Mouse (Mus musculus) ES-Bruce4 (cell line): ENCODE data around the gene Trp53bp1. TPM values are rescaled to one million over a fixed set of nuclear protein-coding genes. Genes with fewer than 3 reads are reported as not detected.

Experiments
- H3K27ac ChIP-seq: 2 replicates; pipeline ENCODE4 v1.5.1; 2012; ENCODE audit warnings: low read length, inconsistent platforms; ENCODE audit not compliant: insufficient read depth
- H3K27me3 ChIP-seq: 2 replicates; pipeline ENCODE4 v1.6.1; 2012; ENCODE audit warnings: mild to moderate bottlenecking, low read length, inconsistent platforms; ENCODE audit not compliant: control insufficient read depth, poor library complexity, insufficient read depth, severe bottlenecking
- H3K36me3 ChIP-seq: 2 replicates; pipeline ENCODE4 v1.6.1; 2012; ENCODE audit warnings: inconsistent platforms, mild to moderate bottlenecking, low read length, moderate library complexity; ENCODE audit not compliant: control insufficient read depth, poor library complexity, insufficient read depth, severe bottlenecking
- H3K4me1 ChIP-seq: one replicate; pipeline ENCODE4 v1.8.1; 2011; ENCODE audit warnings: low read length; ENCODE audit not compliant: control insufficient read depth, insufficient read depth
- H3K4me3 ChIP-seq: 2 replicates; pipeline ENCODE4 v1.5.1; 2011; ENCODE audit warnings: low read depth, mild to moderate bottlenecking, low read length
- H3K9ac ChIP-seq: 2 replicates; pipeline ENCODE4 v1.6.1; 2012; ENCODE audit warnings: low read depth, mild to moderate bottlenecking, inconsistent platforms; ENCODE audit not compliant: poor library complexity, severe bottlenecking
- H3K9me3 ChIP-seq: replicated peaks from 2 replicates; pipeline ENCODE4 v1.6.1; 2012; ENCODE audit warnings: mild to moderate bottlenecking, low read length, inconsistent platforms; ENCODE audit not compliant: control insufficient read depth, poor library complexity, insufficient read depth, severe bottlenecking
- CTCF ChIP-seq: IDR thresholded peaks from one replicate; pipeline ENCODE4 v1.8.1; 2011; ENCODE audit warnings: low read depth, low read length
- EP300 ChIP-seq: IDR thresholded peaks from 2 replicates; pipeline ENCODE4 v1.6.1; 2011; ENCODE audit warnings: low read depth, low read length; ENCODE audit not compliant: insufficient read depth
- POLR2A ChIP-seq: IDR thresholded peaks from one replicate; pipeline ENCODE4 v1.8.1; 2011; ENCODE audit warnings: low read length; ENCODE audit not compliant: insufficient read depth
- polyA plus RNA-seq: library from polyadenylated mRNA; stranded (reverse); fragments of >200 nt; gene quantifications from 2 replicates; pipeline ENCODE4 v1.2.4, GENCODE M21; 2011; ENCODE audit warnings: low read depth; ENCODE audit not compliant: missing spikeins, insufficient read depth, insufficient read length

Gene Trp53bp1
- 76.2 and 101 TPM in 2 replicates for polyA plus RNA-seq

DNA sequence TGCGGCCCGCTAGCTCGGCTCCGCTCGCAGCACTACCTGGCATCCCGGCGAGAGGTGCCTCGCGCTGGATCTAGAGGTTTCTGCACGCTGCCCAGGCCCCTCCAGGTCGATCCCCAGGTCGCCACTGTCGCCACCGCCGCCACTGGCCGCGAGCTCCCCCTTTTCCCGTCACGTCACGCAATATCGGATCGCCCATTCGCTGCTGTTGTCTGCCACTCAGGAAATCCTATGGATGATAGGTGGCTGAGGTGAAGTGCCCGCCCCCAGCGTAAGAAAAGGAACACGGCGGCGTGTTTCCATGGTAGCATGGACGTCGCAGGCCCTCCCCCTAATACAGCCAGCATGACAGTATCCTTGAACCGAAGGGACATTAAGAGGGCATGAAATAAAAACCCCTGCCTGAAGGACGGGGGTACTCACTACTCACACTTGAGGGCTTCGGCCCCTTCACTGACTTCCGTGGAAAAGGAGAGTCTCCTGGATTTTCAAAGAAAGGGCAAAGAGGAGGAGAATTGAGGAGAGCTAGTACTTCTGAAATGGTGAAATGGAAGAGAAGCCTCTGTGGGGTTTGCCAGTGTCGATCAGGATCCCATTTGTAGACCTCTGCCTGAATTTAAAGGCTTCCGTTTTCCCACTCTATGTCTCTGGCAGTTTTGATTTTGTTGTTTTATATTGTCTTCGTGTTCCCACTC lies at the start of gene Trp53bp1:
Trp53bp1 (minus strand) TSS at position 172 of the 692 bp plus-strand sequence.
- peak within 1 kb of the TSS; percentile 76 for H3K9ac ChIP-seq

DNA sequence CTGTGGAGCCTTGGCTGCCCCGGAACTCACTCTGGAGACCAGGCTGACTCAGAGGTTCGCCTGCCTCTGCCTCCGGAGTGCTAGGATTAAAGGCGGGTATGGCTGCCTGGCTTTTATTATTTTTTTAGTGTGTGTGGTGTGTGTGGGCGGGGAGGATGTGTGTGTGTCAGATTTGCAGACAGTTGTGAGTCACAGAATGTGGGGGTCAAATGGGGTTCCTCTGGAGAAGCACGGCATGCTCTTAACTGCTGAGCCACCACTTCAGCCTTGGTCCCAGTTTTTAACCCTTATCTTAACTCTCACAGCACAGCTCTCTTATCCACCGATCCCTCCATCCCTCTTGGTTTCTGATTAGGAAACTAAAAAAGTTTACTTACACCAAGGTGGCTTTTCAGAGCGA lies 45.1 kb upstream of the Trp53bp1 start:
- Histone ChIP-seq H3K4me3 (no peak overlapping the region), H3K36me3 (no peaks in the 10 kb centered on the region), H3K27ac (no peak overlapping the region), H3K4me1 (no peaks in the 10 kb centered on the region), H3K27me3 (no peaks in the 10 kb centered on the region), H3K9me3 (no peaks in the 10 kb centered on the region), H3K9ac (no peak overlapping the region)
- TF ChIP-seq POLR2A (no peak), CTCF (no peak), EP300 (no peak)

More for the DNA sequence above, at the start of gene Trp53bp1:
- H3K27me3 ChIP-seq = peaks cover 2% of the 10 kb centered on the region; the same call in 1 of the 2 replicates
- no peak for TF ChIP-seq EP300
- no peak for TF ChIP-seq CTCF
- no peak for TF ChIP-seq POLR2A
- no peaks in the 10 kb centered on the region for H3K4me1 ChIP-seq
- peaks cover 18% of the 10 kb centered on the region for H3K36me3 ChIP-seq
- H3K9me3 ChIP-seq = no peaks in the 10 kb centered on the region
- no peak within 1 kb of the TSS for H3K27ac ChIP-seq
- H3K4me3 ChIP-seq = peak within 1 kb of the TSS; percentile 92

DNA sequence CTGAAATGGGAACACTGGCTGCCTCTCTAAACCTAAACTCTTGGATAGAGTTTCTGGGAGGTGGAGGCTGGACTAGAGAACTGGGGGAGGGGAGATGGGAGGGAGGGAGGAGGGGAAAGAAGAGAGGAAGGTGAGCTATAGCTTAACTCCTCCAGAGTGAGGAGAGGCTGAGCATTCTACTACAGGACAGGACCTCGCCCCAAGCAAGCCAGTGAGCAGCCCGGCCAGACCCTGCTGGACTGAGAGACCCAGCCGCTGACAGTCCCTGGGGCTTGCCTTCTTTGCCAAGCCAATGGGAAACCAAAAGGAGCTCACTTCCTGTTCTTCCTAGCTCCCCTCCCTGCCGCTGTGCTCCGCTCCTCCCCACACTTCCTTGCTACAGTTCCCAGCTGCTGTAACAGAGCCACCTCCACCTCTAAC lies 37.8 kb upstream of the Trp53bp1 start:
- H3K4me3 ChIP-seq = peak overlapping the region; percentile 16; the same call in 1 of the 2 replicates
- H3K9me3 ChIP-seq = no peaks in the 10 kb centered on the region
- no peaks in the 10 kb centered on the region for H3K27me3 ChIP-seq
- no peak overlapping the region for H3K27ac ChIP-seq
- no peaks in the 10 kb centered on the region for H3K36me3 ChIP-seq
- H3K4me1 ChIP-seq = no peaks in the 10 kb centered on the region
- no peak for TF ChIP-seq CTCF
- no peak for TF ChIP-seq POLR2A
- no peak for TF ChIP-seq EP300
- no peak overlapping the region for H3K9ac ChIP-seq

DNA sequence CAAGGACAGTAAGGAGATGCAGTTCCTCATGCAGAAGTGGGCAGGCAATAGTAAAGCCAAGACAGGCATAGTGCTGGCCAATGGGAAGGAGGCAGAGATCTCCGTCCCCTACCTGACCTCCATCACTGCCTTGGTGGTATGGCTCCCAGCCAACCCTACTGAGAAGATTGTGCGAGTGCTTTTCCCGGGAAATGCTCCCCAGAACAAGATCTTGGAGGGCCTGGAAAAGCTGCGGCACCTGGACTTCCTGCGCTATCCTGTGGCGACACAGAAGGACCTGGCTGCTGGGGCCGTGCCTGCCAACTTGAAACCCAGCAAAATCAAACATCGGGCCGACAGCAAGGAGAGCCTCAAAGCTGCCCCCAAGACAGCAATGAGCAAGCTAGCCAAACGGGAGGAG lies 28.8 kb upstream of the Trp53bp1 start:
- no peaks in the 10 kb centered on the region for H3K27me3 ChIP-seq
- H3K4me1 ChIP-seq = peaks cover 10% of the 10 kb centered on the region
- no peaks in the 10 kb centered on the region for H3K9me3 ChIP-seq
- H3K27ac ChIP-seq = no peak overlapping the region
- H3K36me3 ChIP-seq = no peaks in the 10 kb centered on the region
- TF ChIP-seq POLR2A = no peak
- TF ChIP-seq EP300 = no peak
- TF ChIP-seq CTCF = no peak
- no peak overlapping the region for H3K4me3 ChIP-seq
- no peak overlapping the region for H3K9ac ChIP-seq

DNA sequence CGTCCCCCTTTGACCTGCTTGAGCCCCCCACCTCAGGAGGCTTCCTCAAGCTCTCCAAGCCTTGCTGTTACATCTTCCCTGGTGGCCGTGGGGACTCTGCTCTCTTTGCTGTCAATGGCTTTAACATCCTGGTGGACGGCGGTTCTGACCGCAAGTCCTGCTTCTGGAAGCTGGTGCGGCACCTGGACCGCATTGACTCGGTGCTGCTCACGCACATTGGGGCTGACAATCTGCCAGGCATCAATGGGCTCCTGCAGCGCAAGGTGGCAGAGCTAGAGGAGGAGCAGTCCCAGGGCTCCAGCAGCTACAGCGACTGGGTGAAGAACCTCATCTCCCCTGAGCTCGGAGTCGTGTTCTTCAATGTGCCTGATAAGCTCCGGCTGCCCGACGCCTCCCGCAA lies 28.3 kb upstream of the Trp53bp1 start:
- no peaks in the 10 kb centered on the region for H3K9me3 ChIP-seq
- H3K4me1 ChIP-seq = peaks cover 15% of the 10 kb centered on the region
- H3K27me3 ChIP-seq = no peaks in the 10 kb centered on the region
- no peaks in the 10 kb centered on the region for H3K36me3 ChIP-seq
- H3K27ac ChIP-seq = no peak overlapping the region
- H3K4me3 ChIP-seq = no peak overlapping the region
- TF ChIP-seq EP300 = no peak
- TF ChIP-seq CTCF = no peak
- no peak for TF ChIP-seq POLR2A
- H3K9ac ChIP-seq = no peak overlapping the region

DNA sequence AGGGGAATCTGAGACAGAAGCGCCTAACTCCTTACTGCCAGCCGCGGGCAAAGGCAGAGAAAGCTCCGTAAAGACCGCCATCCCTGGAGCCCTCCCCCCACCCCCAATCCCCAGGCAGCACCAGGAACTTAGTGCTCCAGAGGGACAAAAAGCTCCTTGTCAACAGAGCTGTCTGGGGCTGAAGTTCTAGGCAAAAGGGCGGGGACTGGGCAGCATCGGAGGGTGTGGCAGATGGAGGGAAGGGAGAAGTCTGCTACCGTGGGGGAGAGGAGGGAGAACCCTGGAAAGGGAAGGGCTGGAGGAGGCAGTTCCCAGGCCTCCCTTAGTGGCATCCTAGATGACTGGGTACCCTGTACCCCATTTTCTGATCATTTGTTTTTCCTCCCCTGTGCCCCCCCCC lies 26.9 kb upstream of the Trp53bp1 start:
- Histone ChIP-seq H3K27me3 (no peaks in the 10 kb centered on the region), H3K36me3 (no peaks in the 10 kb centered on the region), H3K9me3 (no peaks in the 10 kb centered on the region), H3K4me1 (peaks cover 15% of the 10 kb centered on the region), H3K9ac (no peak overlapping the region), H3K4me3 (no peak overlapping the region), H3K27ac (no peak overlapping the region)
- no peak for TF ChIP-seq POLR2A
- no peak for TF ChIP-seq CTCF
- no peak for TF ChIP-seq EP300
